ENCODE assay signal across 15 mouse cellular contexts in the genomic region with DNA sequence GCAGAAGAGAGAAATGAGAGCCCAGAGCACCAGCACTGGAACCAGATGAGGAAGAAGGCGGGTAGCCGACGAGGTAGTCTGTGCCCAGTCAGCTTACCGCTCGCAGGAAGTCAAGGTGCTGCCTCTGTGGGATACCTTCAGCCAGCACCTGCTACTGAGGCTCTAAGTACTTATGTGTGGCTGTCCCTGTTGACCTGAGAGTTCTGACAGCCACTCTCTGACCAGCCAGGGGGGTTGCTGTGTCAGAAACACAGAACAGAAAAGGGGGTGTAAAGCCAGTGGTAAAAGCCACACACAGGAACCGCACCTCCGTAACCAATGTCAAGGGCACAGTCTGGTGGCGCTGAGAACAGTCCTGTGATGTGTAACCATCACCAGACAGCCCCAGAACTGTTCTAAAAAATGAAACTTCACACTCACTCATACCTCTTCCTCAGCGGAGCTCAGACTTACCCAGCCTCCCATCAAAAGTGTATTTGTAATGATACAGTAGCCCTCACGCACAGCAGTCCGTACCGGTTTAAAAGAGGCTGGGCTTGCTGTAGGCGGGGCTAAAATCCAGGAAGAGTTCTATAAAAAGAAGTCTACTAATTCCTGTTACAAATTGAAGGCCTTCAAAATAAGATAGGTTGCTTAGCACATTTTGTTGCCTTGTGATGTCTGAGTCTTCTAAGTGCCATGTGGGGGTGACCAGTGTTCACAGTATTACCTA.
DNase-seq lines count a peak whose midpoint lies in the region; ATAC-seq lines count a peak whose summit lies in the region.
"Had no signal": no experiment of that assay in that cellular context is flagged by ENCODE, and none has a peak within 500 bp of the region (broad histone marks: within the 10 kb centered on the region; RNA-seq: fewer than 3 reads in every experiment).

No protein-coding gene starts in this region.

- H3K27me3 ChIP-seq in embryonic facial prominence, embryonic 12.5 days, result no peaks in the 10 kb centered on the region
- no peaks in the 10 kb centered on the region for H3K27me3 ChIP-seq in embryonic facial prominence, embryonic 10.5 days (replicated peaks; ENCODE audit: low read depth, poor library complexity, severe bottlenecking)
- H3K27me3 ChIP-seq in liver, embryonic 12.5 days (replicated peaks), result no peaks in the 10 kb centered on the region
- H3K27me3 ChIP-seq: hindbrain, embryonic 13.5 days; limb, embryonic 12.5 days; neural tube, embryonic 15.5 days had no signal

- no peak overlapping the region for H3K9ac ChIP-seq in embryonic facial prominence, embryonic 12.5 days
- peak overlapping the region; percentile 15; the same call in 1 of the 2 replicates for H3K9ac ChIP-seq in liver, embryonic 12.5 days
- H3K9ac ChIP-seq: hindbrain, embryonic 13.5 days; limb, embryonic 12.5 days; neural tube, embryonic 15.5 days had no signal

- no peak overlapping the region for H3K4me3 ChIP-seq in embryonic facial prominence, embryonic 12.5 days
- no peak overlapping the region for H3K4me3 ChIP-seq in embryonic facial prominence, embryonic 10.5 days
- no peak overlapping the region for H3K4me3 ChIP-seq in liver, embryonic 12.5 days
- H3K4me3 ChIP-seq: forebrain, embryonic 10.5 days; hindbrain, embryonic 13.5 days; limb, embryonic 12.5 days; neural tube, embryonic 15.5 days had no signal

- H3K4me2 ChIP-seq in embryonic facial prominence, embryonic 12.5 days (replicated peaks), result no peak overlapping the region
- H3K4me2 ChIP-seq in liver, embryonic 12.5 days, result no peak overlapping the region
- H3K4me2 ChIP-seq: hindbrain, embryonic 13.5 days; limb, embryonic 12.5 days; neural tube, embryonic 15.5 days had no signal

- no peak for DNase-seq in embryonic facial prominence, embryonic 10.5 days (ENCODE audit: low spot score)
- peak; percentile 17 to 27 for DNase-seq in spleen, adult 18-20 months
- DNase-seq in spleen, postnatal 10 days (ENCODE audit: low spot score in 2 of 2), result no peak
- DNase-seq in kidney, postnatal 25 days, result no peak
- no peak for DNase-seq in cerebellum, adult 8-10 months
- DNase-seq: kidney, adult 11 months had no signal

- H3K27ac ChIP-seq in embryonic facial prominence, embryonic 12.5 days, result no peak overlapping the region
- no peak overlapping the region for H3K27ac ChIP-seq in embryonic facial prominence, embryonic 10.5 days (replicated peaks)
- H3K27ac ChIP-seq in liver, embryonic 12.5 days, result peak overlapping the region; percentile 62
- H3K27ac ChIP-seq: forebrain, embryonic 10.5 days; hindbrain, embryonic 13.5 days; limb, embryonic 12.5 days; neural tube, embryonic 15.5 days; stomach, postnatal 0 days had no signal

- no peaks in the 10 kb centered on the region for H3K36me3 ChIP-seq in embryonic facial prominence, embryonic 12.5 days
- H3K36me3 ChIP-seq in embryonic facial prominence, embryonic 10.5 days (replicated peaks), result peaks cover 5% of the 10 kb centered on the region
- H3K36me3 ChIP-seq in liver, embryonic 12.5 days, result 0 out of 2 replicates have a peak, but pooled peaks cover 4% of the 10 kb centered on the region
- H3K36me3 ChIP-seq: hindbrain, embryonic 13.5 days; neural tube, embryonic 15.5 days had no signal

- H3K9me3 ChIP-seq in embryonic facial prominence, embryonic 12.5 days, result no peaks in the 10 kb centered on the region
- no peaks in the 10 kb centered on the region for H3K9me3 ChIP-seq in embryonic facial prominence, embryonic 10.5 days
- no peaks in the 10 kb centered on the region for H3K9me3 ChIP-seq in liver, embryonic 12.5 days (replicated peaks)
- H3K9me3 ChIP-seq: forebrain, embryonic 10.5 days; hindbrain, embryonic 13.5 days; limb, embryonic 12.5 days; neural tube, embryonic 15.5 days had no signal

- WGBS in embryonic facial prominence, embryonic 12.5 days, result 88% methylated on average over 13 of the region's 13 CpGs
- WGBS in embryonic facial prominence, embryonic 10.5 days, result 90% methylated on average over 13 of the region's 13 CpGs
- WGBS in liver, embryonic 12.5 days (ENCODE audit: insufficient replicate concordance), result 76% methylated on average over 13 of the region's 13 CpGs

- 0 out of 2 replicates have a peak, but pooled peaks cover 10% of the 10 kb centered on the region for H3K4me1 ChIP-seq in embryonic facial prominence, embryonic 12.5 days
- peaks cover 22% of the 10 kb centered on the region for H3K4me1 ChIP-seq in embryonic facial prominence, embryonic 10.5 days
- H3K4me1 ChIP-seq in liver, embryonic 12.5 days, result peaks cover 84% of the 10 kb centered on the region

- ATAC-seq in embryonic facial prominence, embryonic 12.5 days (ENCODE audit: insufficient number of reproducible peaks, insufficient read depth, low FRiP score, low TSS enrichment), result peak; percentile 69
- ATAC-seq in liver, embryonic 12.5 days, result no peak
- ATAC-seq in neutrophil, adult 5-6 weeks (ENCODE audit: extremely low read depth, insufficient number of reproducible peaks, low FRiP score, poor library complexity, severe bottlenecking), result peak; percentile 64; the same call in 1 of the 2 replicates
- ATAC-seq: midbrain, embryonic 16.5 days had no signal

Comparison
In these comparisons a context has a peak if more than half of its experiments do, and no peak if none do; other contexts are left out.
1. DNase-seq: peak in spleen, adult 18-20 months (2 of 2); none in embryonic facial prominence, embryonic 10.5 days (single experiment), spleen, postnatal 10 days (0 of 2), kidney, postnatal 25 days (0 of 2) and cerebellum, adult 8-10 months (single experiment).